Mouse (Mus musculus): ENCODE measurements around the gene Rpl41. TPM values are rescaled to one million over a fixed set of nuclear protein-coding genes. Genes with fewer than 3 reads are reported as not detected.

Rpl41 gene
- polyA plus RNA-seq (2015; fragmentation: Nextera tagmentation; extraction: Ambion mirVana): 2,776 and 3,150 TPM in 2 replicates

- peak within 1 kb of the TSS; percentile 93 for H3K27ac ChIP-seq
- H3K36me3 ChIP-seq: peaks cover 16% of the 10 kb centered on the region
- H3K4me2 ChIP-seq: peak within 1 kb of the TSS; percentile 88
- H3K9me3 ChIP-seq (replicated peaks): no peaks in the 10 kb centered on the region
- DNase-seq (peak; percentile 91), ATAC-seq (ENCODE audit: low read depth) (peak; percentile 82)
- WGBS (ENCODE audit: insufficient replicate concordance): under 1% methylated on average over 31 of the region's 31 CpGs
- peak within 1 kb of the TSS; percentile 81 for H3K4me3 ChIP-seq (replicated peaks)
- peaks cover 28% of the 10 kb centered on the region for H3K4me1 ChIP-seq (replicated peaks)
- H3K27me3 ChIP-seq: no peaks in the 10 kb centered on the region
- H3K9ac ChIP-seq: peak within 1 kb of the TSS; percentile 93
Measured at GRCm38 (mm10) chr10:128548947-128549681, at the start of gene Rpl41. Gene Rpl41, minus strand, starts transcription at chr10:128549305.

DNA sequence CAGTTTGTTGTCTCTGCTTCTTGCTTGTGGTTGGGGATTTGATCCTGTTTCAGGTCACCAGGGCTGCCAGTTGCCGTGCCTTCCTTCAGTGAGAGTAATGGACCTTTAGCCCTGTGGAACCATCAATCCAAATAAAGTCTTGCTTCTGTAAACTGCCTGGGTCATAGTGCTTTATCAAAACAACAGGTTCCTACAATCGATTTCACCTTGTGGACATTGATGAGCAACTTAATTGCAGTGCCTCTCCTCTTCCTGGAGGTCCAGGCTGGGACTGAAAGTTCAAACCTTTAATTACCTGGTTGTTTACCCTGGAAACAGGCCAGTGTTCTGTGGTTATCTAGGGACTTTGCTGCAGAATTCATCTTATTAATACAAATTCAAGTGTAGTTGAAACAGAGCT, 49.4 kb upstream of the Rpl41 start:
- 45% methylated on average over 2 of the region's 2 CpGs for WGBS (ENCODE audit: insufficient replicate concordance)
- H3K27ac ChIP-seq: no peak overlapping the region
- no peaks in the 10 kb centered on the region for H3K36me3 ChIP-seq
- H3K4me2 ChIP-seq: no peak overlapping the region
- ATAC-seq (ENCODE audit: low read depth): no peak
- no peaks in the 10 kb centered on the region for H3K4me1 ChIP-seq (replicated peaks)
- H3K9me3 ChIP-seq (replicated peaks): no peaks in the 10 kb centered on the region
- DNase-seq: no peak
- H3K9ac ChIP-seq: no peak overlapping the region
- no peak overlapping the region for H3K4me3 ChIP-seq (replicated peaks)
- H3K27me3 ChIP-seq: peaks cover 11% of the 10 kb centered on the region; the same call in 1 of the 2 replicates

DNA sequence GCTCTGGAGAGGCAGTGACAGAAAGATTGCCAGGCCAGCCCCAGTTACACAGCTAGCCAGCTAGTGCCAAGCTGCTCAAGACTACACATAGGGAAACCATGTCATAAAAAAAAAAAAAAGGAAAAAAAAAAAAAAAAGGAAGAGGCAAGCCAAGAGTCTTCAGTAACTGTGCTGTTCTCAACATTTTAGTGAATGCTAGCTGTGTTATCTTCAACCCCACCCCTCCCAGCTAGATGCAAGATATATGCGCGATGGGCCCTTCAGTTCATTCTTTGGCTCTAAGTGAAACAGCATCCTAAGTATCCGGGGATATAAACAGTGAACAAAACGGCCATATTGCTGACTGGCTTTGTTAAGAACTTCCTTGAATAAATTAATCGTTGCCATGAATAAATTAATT, 43.7 kb upstream of the Rpl41 start:
- H3K4me2 ChIP-seq: no peak overlapping the region
- H3K27ac ChIP-seq: no peak overlapping the region
- no peak overlapping the region for H3K4me3 ChIP-seq (replicated peaks)
- ATAC-seq (ENCODE audit: low read depth) (no peak), DNase-seq (no peak)
- H3K9me3 ChIP-seq (replicated peaks): no peaks in the 10 kb centered on the region
- WGBS (ENCODE audit: insufficient replicate concordance): 43% methylated on average over 5 of the region's 5 CpGs
- peaks cover 59% of the 10 kb centered on the region for H3K27me3 ChIP-seq
- no peak overlapping the region for H3K9ac ChIP-seq
- no peaks in the 10 kb centered on the region for H3K36me3 ChIP-seq
- H3K4me1 ChIP-seq (replicated peaks): peaks cover 35% of the 10 kb centered on the region

- Histone ChIP-seq H3K4me2 (no peak overlapping the region), H3K27me3 (peaks cover 71% of the 10 kb centered on the region)
- ATAC-seq (ENCODE audit: low read depth): no peak
Measured at GRCm38 (mm10) chr10:128591436-128591835, 42.3 kb upstream of the Rpl41 start.

DNA sequence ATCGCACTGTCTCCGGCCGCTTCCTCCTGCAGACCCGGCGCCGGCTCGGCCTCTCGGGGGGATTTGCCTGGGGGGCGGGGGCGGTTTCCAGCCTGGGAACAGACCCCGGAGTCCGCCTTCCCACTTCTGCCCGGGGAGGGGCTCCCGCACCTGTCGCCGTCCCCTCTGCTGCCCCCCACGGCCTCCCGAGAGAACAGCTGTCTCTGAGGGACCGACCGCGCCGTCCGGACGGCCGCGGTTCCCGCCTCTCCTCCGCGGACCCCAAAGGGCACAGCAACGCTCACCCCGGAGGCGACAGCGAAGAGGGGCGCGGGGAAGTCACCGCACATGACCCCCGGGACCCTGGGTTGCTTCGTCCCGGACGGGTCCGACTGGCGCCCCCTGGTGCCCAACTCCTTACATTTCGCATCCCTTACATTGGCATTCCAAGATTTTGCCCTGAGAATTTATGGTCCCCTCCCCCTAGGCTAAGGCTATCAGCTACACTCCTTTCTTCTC, 41.1 kb upstream of the Rpl41 start:
- peak overlapping the region; percentile 91 for H3K4me2 ChIP-seq
- ATAC-seq (ENCODE audit: low read depth) (no peak), DNase-seq (peak; percentile 27)
- no peaks in the 10 kb centered on the region for H3K9me3 ChIP-seq (replicated peaks)
- under 1% methylated on average over 40 of the region's 43 CpGs for WGBS (ENCODE audit: insufficient replicate concordance)
- H3K4me3 ChIP-seq (replicated peaks): peak overlapping the region; percentile 66
- H3K4me1 ChIP-seq (replicated peaks): peaks cover 40% of the 10 kb centered on the region
- peak overlapping the region; percentile 58 for H3K9ac ChIP-seq
- peaks cover 83% of the 10 kb centered on the region for H3K27me3 ChIP-seq
- H3K27ac ChIP-seq: no peak overlapping the region
- H3K36me3 ChIP-seq: no peaks in the 10 kb centered on the region

More at GRCm38 (mm10) chr10:128591436-128591835, 42.3 kb upstream of the Rpl41 start:
- Histone ChIP-seq H3K4me1 (replicated peaks) (peaks cover 40% of the 10 kb centered on the region), H3K9me3 (replicated peaks) (no peaks in the 10 kb centered on the region), H3K36me3 (no peaks in the 10 kb centered on the region), H3K4me3 (replicated peaks) (no peak overlapping the region), H3K27ac (no peak overlapping the region), H3K9ac (no peak overlapping the region)
- no peak for DNase-seq
- WGBS (ENCODE audit: insufficient replicate concordance): 24% methylated on average over 6 of the region's 6 CpGs

GRCm38 (mm10) chr10:128589464-128590192, 40.5 kb upstream of the Rpl41 start, which contains the start of gene Erbb3:
Gene Erbb3, minus strand, starts transcription at chr10:128589652.
- Histone ChIP-seq H3K27ac (no peak within 1 kb of the TSS), H3K4me3 (replicated peaks) (peak within 1 kb of the TSS; percentile 66), H3K4me1 (replicated peaks) (peaks cover 40% of the 10 kb centered on the region), H3K36me3 (no peaks in the 10 kb centered on the region), H3K9me3 (replicated peaks) (no peaks in the 10 kb centered on the region), H3K4me2 (peak within 1 kb of the TSS; percentile 91), H3K27me3 (peaks cover 85% of the 10 kb centered on the region), H3K9ac (peak within 1 kb of the TSS; percentile 58)
- DNase-seq: no peak
- ATAC-seq (ENCODE audit: low read depth): peak; percentile 53
- under 1% methylated on average over 43 of the region's 43 CpGs for WGBS (ENCODE audit: insufficient replicate concordance)

GRCm38 (mm10) chr10:128588775-128589463, 39.8 kb upstream of the Rpl41 start:
- Histone ChIP-seq H3K36me3 (no peaks in the 10 kb centered on the region), H3K4me2 (peak overlapping the region; percentile 91), H3K4me1 (replicated peaks) (peaks cover 40% of the 10 kb centered on the region), H3K4me3 (replicated peaks) (peak overlapping the region; percentile 66), H3K9ac (peak overlapping the region; percentile 31), H3K27ac (no peak overlapping the region), H3K9me3 (replicated peaks) (no peaks in the 10 kb centered on the region), H3K27me3 (peaks cover 90% of the 10 kb centered on the region)
- ATAC-seq (ENCODE audit: low read depth) (0 out of 2 replicates have a peak, but pooled peaks have one; percentile 11), DNase-seq (no peak)
- WGBS (ENCODE audit: insufficient replicate concordance): 4% methylated on average over 23 of the region's 23 CpGs

DNA sequence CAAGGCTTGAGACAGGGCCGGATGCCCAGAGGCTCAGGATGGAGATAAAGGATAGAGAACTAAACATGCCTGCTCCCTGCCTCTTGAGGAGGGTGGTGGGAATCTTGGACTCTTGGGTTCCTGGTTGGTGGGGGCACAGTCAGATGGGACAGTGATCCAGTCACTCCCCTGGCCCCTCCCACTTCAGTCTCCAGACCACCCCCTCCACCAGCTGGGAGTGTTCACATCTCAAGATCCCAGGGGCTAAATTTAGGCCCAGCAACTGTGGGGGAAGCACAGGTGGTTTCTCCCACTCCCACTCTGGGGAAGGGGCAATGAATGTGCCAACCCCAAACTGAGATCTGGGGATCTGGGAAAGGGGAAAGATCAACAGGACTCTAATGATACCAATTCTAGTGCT, 39.0 kb upstream of the Rpl41 start:
- H3K9me3 ChIP-seq (replicated peaks): no peaks in the 10 kb centered on the region
- no peaks in the 10 kb centered on the region for H3K36me3 ChIP-seq
- WGBS (ENCODE audit: insufficient replicate concordance): 50% methylated on average over 1 of the region's 1 CpGs
- no peak overlapping the region for H3K27ac ChIP-seq
- H3K4me3 ChIP-seq (replicated peaks): peak overlapping the region; percentile 66; the same call in 1 of the 2 replicates
- DNase-seq: no peak
- ATAC-seq (ENCODE audit: low read depth): no peak
- H3K4me1 ChIP-seq (replicated peaks): peaks cover 40% of the 10 kb centered on the region
- H3K9ac ChIP-seq: no peak overlapping the region
- H3K4me2 ChIP-seq: peak overlapping the region; percentile 91
- peaks cover 96% of the 10 kb centered on the region for H3K27me3 ChIP-seq

GRCm38 (mm10) chr10:128587697-128588096, 38.6 kb upstream of the Rpl41 start:
- ATAC-seq (ENCODE audit: low read depth) (no peak), DNase-seq (no peak)
- 41% methylated on average over 8 of the region's 8 CpGs for WGBS (ENCODE audit: insufficient replicate concordance)
- peaks cover 37% of the 10 kb centered on the region for H3K4me1 ChIP-seq (replicated peaks)
- no peak overlapping the region for H3K27ac ChIP-seq
- H3K9me3 ChIP-seq (replicated peaks): no peaks in the 10 kb centered on the region
- H3K4me3 ChIP-seq (replicated peaks): peak overlapping the region; percentile 66; the same call in 1 of the 2 replicates
- H3K36me3 ChIP-seq: no peaks in the 10 kb centered on the region
- H3K9ac ChIP-seq: no peak overlapping the region
- H3K27me3 ChIP-seq: peaks cover 100% of the 10 kb centered on the region
- peak overlapping the region; percentile 91 for H3K4me2 ChIP-seq

DNA sequence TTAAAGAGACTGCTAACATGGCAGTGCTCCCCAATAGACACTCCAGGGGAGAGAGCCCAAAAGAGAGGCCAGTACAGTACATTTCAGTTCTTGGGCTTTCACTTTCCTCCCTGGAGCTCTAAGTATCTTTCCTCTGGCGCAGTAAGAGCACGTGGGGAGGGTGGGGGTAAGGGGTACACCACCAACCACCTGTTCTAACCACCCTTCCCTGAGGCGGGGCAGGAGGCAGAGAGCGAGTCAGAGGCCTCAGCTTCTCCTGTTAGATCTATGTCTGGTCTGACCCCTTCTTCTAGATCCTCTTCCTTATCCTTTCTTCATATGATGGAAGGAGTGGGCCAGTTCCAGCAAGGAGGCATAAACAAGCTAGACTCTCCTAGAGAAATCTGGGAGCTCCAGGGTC, 38.0 kb upstream of the Rpl41 start:
- Histone ChIP-seq H3K4me3 (replicated peaks) (no peak overlapping the region), H3K4me1 (replicated peaks) (peaks cover 34% of the 10 kb centered on the region), H3K27me3 (peaks cover 97% of the 10 kb centered on the region), H3K36me3 (no peaks in the 10 kb centered on the region), H3K9me3 (replicated peaks) (no peaks in the 10 kb centered on the region), H3K27ac (no peak overlapping the region), H3K4me2 (0 out of 2 replicates have a peak overlapping the region, but pooled peaks have one; percentile 91), H3K9ac (no peak overlapping the region)
- WGBS (ENCODE audit: insufficient replicate concordance): 38% methylated on average over 4 of the region's 4 CpGs
- DNase-seq (no peak), ATAC-seq (ENCODE audit: low read depth) (no peak)

DNA sequence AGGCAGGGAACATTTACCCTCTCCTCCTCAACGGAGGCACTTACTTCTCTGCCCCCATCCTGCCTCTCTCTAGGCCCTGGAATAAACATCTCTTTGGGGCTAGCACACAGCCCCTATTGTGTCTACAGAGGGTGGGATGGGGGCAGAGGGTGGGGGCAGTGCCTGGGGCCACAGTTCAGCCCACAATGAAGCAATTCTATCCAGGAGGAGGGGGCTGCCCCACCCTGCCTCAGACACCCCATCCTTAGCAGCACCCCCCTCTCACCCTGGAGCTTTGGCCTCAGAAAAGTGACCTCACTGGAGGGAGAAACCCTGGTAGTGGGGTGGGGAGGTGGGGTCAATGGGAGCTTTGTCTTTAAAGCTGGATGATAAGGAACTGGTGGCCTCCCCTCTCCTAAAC, 37.4 kb upstream of the Rpl41 start:
- no peak overlapping the region for H3K4me3 ChIP-seq (replicated peaks)
- no peak overlapping the region for H3K4me2 ChIP-seq
- ATAC-seq (ENCODE audit: low read depth): no peak
- H3K36me3 ChIP-seq: 0 out of 2 replicates have a peak, but pooled peaks cover under 1% of the 10 kb centered on the region
- H3K27ac ChIP-seq: no peak overlapping the region
- 18% methylated on average over 1 of the region's 1 CpGs for WGBS (ENCODE audit: insufficient replicate concordance)
- no peaks in the 10 kb centered on the region for H3K9me3 ChIP-seq (replicated peaks)
- no peak for DNase-seq
- peaks cover 34% of the 10 kb centered on the region for H3K4me1 ChIP-seq (replicated peaks)
- no peak overlapping the region for H3K9ac ChIP-seq
- H3K27me3 ChIP-seq: peaks cover 94% of the 10 kb centered on the region

Data from liver, embryonic 13.5 days (tissue).